ENCODE assay signal across 23 mouse cellular contexts in genomic region chr15:5512546-5512945, GRCm38 (mm10).
DNase-seq lines count a peak whose midpoint lies in the region; ATAC-seq and TF ChIP-seq lines count a peak whose summit lies in the region.
"Had no signal": no experiment of that assay in that cellular context is flagged by ENCODE, and none has a peak within 500 bp of the region (broad histone marks: within the 10 kb centered on the region; RNA-seq: fewer than 3 reads in every experiment).

No protein-coding gene starts in this region.

- no peaks in the 10 kb centered on the region for H3K27me3 ChIP-seq in midbrain, embryonic 11.5 days (ENCODE audit: control insufficient read depth, insufficient read depth, low read length)
- H3K27me3 ChIP-seq in midbrain, embryonic 13.5 days, result no peaks in the 10 kb centered on the region
- H3K27me3 ChIP-seq in CH12.LX (replicated peaks), result no peaks in the 10 kb centered on the region
- H3K27me3 ChIP-seq in heart, adult 2 months (ENCODE audit: control insufficient read depth, insufficient read depth, low read length), result no peaks in the 10 kb centered on the region
- H3K27me3 ChIP-seq: embryonic facial prominence, embryonic 13.5 days; forebrain, embryonic 12.5 days; forebrain, embryonic 15.5 days; hindbrain, embryonic 12.5 days; hindbrain, embryonic 15.5 days had no signal

- peak; percentile 56 for DNase-seq in midbrain, embryonic 11.5 days (ENCODE audit: low spot score, missing footprints)
- DNase-seq in CH12.LX (ENCODE audit: extremely low read depth), result peak; percentile 35
- DNase-seq in induced T-regulatory cell, adult 2 months (ENCODE audit: low read depth), result peak; percentile 77
- DNase-seq in left cerebral cortex, postnatal 14 days (ENCODE audit: low spot score in 2 of 2), result no peak
- no peak for DNase-seq in cerebellum, adult 9-10 months
- DNase-seq in heart, adult 2 months, result no peak
- DNase-seq: adrenal gland, adult 8-10 months; adrenal gland, postnatal 25 days; B cell, adult 2 months; cerebellum, adult 18-20 months; cerebellum, adult 9-11 months; cerebellum, postnatal 36 days; embryo, embryonic 11 days; kidney, adult 11 months had no signal

- peak; percentile 89 for TF ChIP-seq EP300 in CH12.LX (IDR thresholded peaks at IDR 0.05; ENCODE audit: low read length)
- no peak for TF ChIP-seq EP300 in heart, adult 2 months (IDR thresholded peaks at IDR 0.05; ENCODE audit: insufficient read depth, low read depth, low read length)

- 84% methylated on average over 5 of the region's 5 CpGs for WGBS in midbrain, embryonic 11.5 days
- WGBS in midbrain, embryonic 13.5 days, result 85% methylated on average over 5 of the region's 5 CpGs
- 71% methylated on average over 5 of the region's 5 CpGs for WGBS in heart, adult 2 months

- in situ Hi-C loops in CH12.LX (cut with MboI; ENCODE audit: low pct_ligation_motif_present, low pct_unique_long_range_greater_than_20kb, low sequenced_read_pairs), result no loop called here

- no peaks in the 10 kb centered on the region for H3K79me2 ChIP-seq in CH12.LX (replicated peaks; ENCODE audit: control insufficient read depth, extremely low read depth, insufficient read depth, poor library complexity, severe bottlenecking)
- H3K79me2 ChIP-seq in heart, adult 2 months (replicated peaks; ENCODE audit: control insufficient read depth, insufficient read depth, low read length), result no peaks in the 10 kb centered on the region

- dilution Hi-C loops in CH12.LX (cut with MboI; ENCODE audit: extremely low pct_ligation_motif_present, extremely low pct_unique_long_range_greater_than_20kb, low sequenced_read_pairs), result no loop called here

- H3K4me2 ChIP-seq in midbrain, embryonic 11.5 days, result no peak overlapping the region
- H3K4me2 ChIP-seq in midbrain, embryonic 13.5 days (replicated peaks), result no peak overlapping the region
- peak overlapping the region; percentile 0; the same call in 1 of the 2 replicates for H3K4me2 ChIP-seq in CH12.LX (ENCODE audit: insufficient read depth, low read depth, poor library complexity, severe bottlenecking)
- H3K4me2 ChIP-seq: embryonic facial prominence, embryonic 13.5 days; forebrain, embryonic 12.5 days; forebrain, embryonic 15.5 days; heart, embryonic 11.5 days; hindbrain, embryonic 12.5 days; hindbrain, embryonic 15.5 days had no signal

- no peaks in the 10 kb centered on the region for H3K4me1 ChIP-seq in midbrain, embryonic 11.5 days (ENCODE audit: control insufficient read depth, insufficient read depth, low read length)
- no peaks in the 10 kb centered on the region for H3K4me1 ChIP-seq in midbrain, embryonic 13.5 days (replicated peaks)
- peaks cover 15 to 44% of the 10 kb centered on the region in 2 experiments for H3K4me1 ChIP-seq in CH12.LX (ENCODE audit: control insufficient read depth in 1 of 2, insufficient read depth in 2 of 2)
- no peaks in the 10 kb centered on the region for H3K4me1 ChIP-seq in heart, adult 2 months (ENCODE audit: control insufficient read depth, insufficient read depth, low read length)
- H3K4me1 ChIP-seq: embryonic facial prominence, embryonic 10.5 days; embryonic facial prominence, embryonic 13.5 days; forebrain, embryonic 12.5 days; forebrain, embryonic 15.5 days; hindbrain, embryonic 12.5 days; hindbrain, embryonic 15.5 days had no signal

- intact Hi-C loops in left cerebral cortex, postnatal 14 days (cut with DNase I), result no loop called here
- intact Hi-C loops in heart, adult 2 months (cut with DNase I), result no loop called here

- H3K27ac ChIP-seq in midbrain, embryonic 11.5 days (ENCODE audit: low read depth, low read length), result no peak overlapping the region
- no peak overlapping the region for H3K27ac ChIP-seq in midbrain, embryonic 13.5 days
- H3K27ac ChIP-seq in CH12.LX (ENCODE audit: insufficient read depth, low read depth), result no peak overlapping the region
- no peak overlapping the region for H3K27ac ChIP-seq in heart, adult 2 months
- H3K27ac ChIP-seq: embryonic facial prominence, embryonic 10.5 days; embryonic facial prominence, embryonic 13.5 days; forebrain, embryonic 12.5 days; forebrain, embryonic 15.5 days; hindbrain, embryonic 12.5 days; hindbrain, embryonic 15.5 days had no signal

- TF ChIP-seq CTCF in CH12.LX (conservative IDR thresholded peaks at IDR 0.05 in 1 of 2, IDR thresholded peaks at IDR 0.05 in 1 of 2; ENCODE audit: low read depth in 2 of 2, low read length in 2 of 2), result no peak
- TF ChIP-seq CTCF in heart, adult 2 months (IDR thresholded peaks at IDR 0.05), result no peak

- no peak overlapping the region for H3K9ac ChIP-seq in midbrain, embryonic 11.5 days (ENCODE audit: low read length)
- no peak overlapping the region for H3K9ac ChIP-seq in midbrain, embryonic 13.5 days (replicated peaks)
- H3K9ac ChIP-seq in CH12.LX (ENCODE audit: insufficient read depth, low read depth), result no peak overlapping the region
- no peak overlapping the region for H3K9ac ChIP-seq in heart, adult 2 months (ENCODE audit: low read depth, low read length)
- H3K9ac ChIP-seq: embryonic facial prominence, embryonic 13.5 days; forebrain, embryonic 12.5 days; forebrain, embryonic 15.5 days; hindbrain, embryonic 12.5 days; hindbrain, embryonic 15.5 days had no signal

- no peak overlapping the region for H3K4me3 ChIP-seq in midbrain, embryonic 11.5 days (ENCODE audit: low read depth, low read length)
- H3K4me3 ChIP-seq in midbrain, embryonic 13.5 days (replicated peaks), result no peak overlapping the region
- peak overlapping the region in 1 of 3 experiments; percentile 20 for H3K4me3 ChIP-seq in CH12.LX (replicated peaks in 1 of 3; ENCODE audit: low read depth in 2 of 3, low read length in 2 of 3, poor library complexity in 1 of 3)
- H3K4me3 ChIP-seq in heart, adult 2 months, result no peak overlapping the region
- H3K4me3 ChIP-seq: embryonic facial prominence, embryonic 10.5 days; embryonic facial prominence, embryonic 13.5 days; erythroblast, embryonic 14.5 days; forebrain, embryonic 12.5 days; forebrain, embryonic 15.5 days; hindbrain, embryonic 12.5 days; hindbrain, embryonic 15.5 days had no signal

- TF ChIP-seq POLR2A in CH12.LX (IDR thresholded peaks at IDR 0.05; ENCODE audit: low read depth, low read length), result no peak
- no peak for TF ChIP-seq POLR2A in heart, adult 2 months (IDR thresholded peaks at IDR 0.05; ENCODE audit: insufficient read depth, low read depth, low read length)

- TF ChIP-seq RAD21 in CH12.LX (IDR thresholded peaks at IDR 0.05; ENCODE audit: low read depth, low read length), result no peak

- no peaks in the 10 kb centered on the region for H3K9me3 ChIP-seq in midbrain, embryonic 11.5 days (ENCODE audit: control insufficient read depth, low read length)
- no peaks in the 10 kb centered on the region for H3K9me3 ChIP-seq in midbrain, embryonic 13.5 days
- H3K9me3 ChIP-seq in CH12.LX (replicated peaks; ENCODE audit: low read length), result no peaks in the 10 kb centered on the region
- H3K9me3 ChIP-seq: embryonic facial prominence, embryonic 10.5 days; embryonic facial prominence, embryonic 13.5 days; forebrain, embryonic 12.5 days; forebrain, embryonic 15.5 days; hindbrain, embryonic 12.5 days; hindbrain, embryonic 15.5 days had no signal

- no peak for ATAC-seq in midbrain, embryonic 11.5 days (ENCODE audit: low FRiP score)
- no peak for ATAC-seq in midbrain, embryonic 13.5 days
- ATAC-seq: forebrain, embryonic 15.5 days had no signal

- H3K36me3 ChIP-seq in midbrain, embryonic 11.5 days (ENCODE audit: control insufficient read depth, insufficient read depth, low read length), result no peaks in the 10 kb centered on the region
- no peaks in the 10 kb centered on the region for H3K36me3 ChIP-seq in midbrain, embryonic 13.5 days
- no peaks in the 10 kb centered on the region for H3K36me3 ChIP-seq in CH12.LX (replicated peaks in 1 of 2; ENCODE audit: control insufficient read depth in 1 of 2, insufficient read depth in 1 of 2, low read length in 1 of 2)
- H3K36me3 ChIP-seq in heart, adult 2 months (ENCODE audit: control insufficient read depth, insufficient read depth, low read length), result no peaks in the 10 kb centered on the region
- H3K36me3 ChIP-seq: embryonic facial prominence, embryonic 10.5 days; embryonic facial prominence, embryonic 13.5 days; forebrain, embryonic 12.5 days; forebrain, embryonic 15.5 days; hindbrain, embryonic 12.5 days; hindbrain, embryonic 15.5 days had no signal

TF ChIP-seq in CH12.LX, 34 proteins besides CTCF, POLR2A, EP300 and RAD21:
- TF ChIP-seq SIN3A (IDR thresholded peaks at IDR 0.05; ENCODE audit: low read length), result no peak
- no peak for TF ChIP-seq MAFK (IDR thresholded peaks at IDR 0.05; ENCODE audit: insufficient replicate concordance, low read length)
- no peak for TF ChIP-seq SMC3 (IDR thresholded peaks at IDR 0.05; ENCODE audit: low read depth, low read length)
- peak; percentile 85 for TF ChIP-seq ETS1 (conservative IDR thresholded peaks at IDR 0.05; ENCODE audit: low read depth, low read length)
- TF ChIP-seq BHLHE40 (IDR thresholded peaks at IDR 0.05; ENCODE audit: low read depth, low read length), result peak; percentile 85
- TF ChIP-seq MEF2A (IDR thresholded peaks at IDR 0.05; ENCODE audit: borderline replicate concordance, low read depth, low read length), result peak; percentile 93
- TF ChIP-seq MYC (IDR thresholded peaks at IDR 0.05; ENCODE audit: low read depth, low read length), result peak; percentile 84
- TF ChIP-seq IRF4 (IDR thresholded peaks at IDR 0.05; ENCODE audit: low read depth, low read length), result peak; percentile 92
- peak; percentile 95 for TF ChIP-seq JUND (conservative IDR thresholded peaks at IDR 0.05; ENCODE audit: low read depth, low read length)
- peak; percentile 21; the same call in 1 of the 2 replicates for TF ChIP-seq TCF12 (IDR thresholded peaks at IDR 0.05; ENCODE audit: low read depth, low read length)
- peak; percentile 95 for TF ChIP-seq ZNF384 (IDR thresholded peaks at IDR 0.05; ENCODE audit: low read depth, low read length)
- peak; percentile 87 for TF ChIP-seq JUN (IDR thresholded peaks at IDR 0.05; ENCODE audit: insufficient read depth, low read depth, low read length)
- TF ChIP-seq MAX (IDR thresholded peaks at IDR 0.05; ENCODE audit: low read length), result peak; percentile 59; the same call in 1 of the 2 replicates

Comparison
In these comparisons a context has a peak if more than half of its experiments do, and no peak if none do; other contexts are left out.
1. DNase-seq: peak in midbrain, embryonic 11.5 days (single experiment), CH12.LX (single experiment) and induced T-regulatory cell, adult 2 months (single experiment); none in left cerebral cortex, postnatal 14 days (0 of 2), cerebellum, adult 9-10 months (single experiment) and heart, adult 2 months (0 of 2).